Mouse (Mus musculus): ENCODE results near the gene Hibch. TPM values are rescaled to one million over a fixed set of nuclear protein-coding genes. Genes with fewer than 3 reads are reported as not detected.

Gene Hibch
- polyA plus RNA-seq, 1 experiment = 3.6 TPM

GRCm38 (mm10) chr1:52805041-52805440 lies 39.7 kb upstream of the Hibch start:
- Histone ChIP-seq H3K4me1 (ENCODE audit: control insufficient read depth, insufficient read depth, low read length) (no peaks in the 10 kb centered on the region), H3K27me3 (ENCODE audit: control insufficient read depth, insufficient read depth, low read length) (no peaks in the 10 kb centered on the region), H3K27ac (ENCODE audit: control insufficient read depth, insufficient read depth, low read depth, low read length) (no peak overlapping the region), H3K36me3 (ENCODE audit: control insufficient read depth, insufficient read depth, low read length) (no peaks in the 10 kb centered on the region), H3K4me3 (ENCODE audit: control insufficient read depth, low read depth, low read length) (no peak overlapping the region)
- TF ChIP-seq CTCF (IDR thresholded peaks at IDR 0.05; ENCODE audit: control insufficient read depth, insufficient read depth, insufficient replicate concordance, low read depth, low read length) (no peak), POLR2A (IDR thresholded peaks at IDR 0.05; ENCODE audit: control insufficient read depth, low read depth, low read length) (no peak)

- no peak overlapping the region for H3K27ac ChIP-seq (ENCODE audit: control insufficient read depth, insufficient read depth, low read depth, low read length)
- no peaks in the 10 kb centered on the region for H3K27me3 ChIP-seq (ENCODE audit: control insufficient read depth, insufficient read depth, low read length)
- no peak overlapping the region for H3K4me3 ChIP-seq (ENCODE audit: control insufficient read depth, low read depth, low read length)
- H3K4me1 ChIP-seq (ENCODE audit: control insufficient read depth, insufficient read depth, low read length) = no peaks in the 10 kb centered on the region
- TF ChIP-seq CTCF (IDR thresholded peaks at IDR 0.05; ENCODE audit: control insufficient read depth, insufficient read depth, insufficient replicate concordance, low read depth, low read length) (no peak), POLR2A (IDR thresholded peaks at IDR 0.05; ENCODE audit: control insufficient read depth, low read depth, low read length) (no peak)
- no peaks in the 10 kb centered on the region for H3K36me3 ChIP-seq (ENCODE audit: control insufficient read depth, insufficient read depth, low read length)
Measured at GRCm38 (mm10) chr1:52808456-52808855, 36.3 kb upstream of the Hibch start.

GRCm38 (mm10) chr1:52816232-52816891 lies 28.4 kb upstream of the Hibch start:
- Histone ChIP-seq H3K27me3 (ENCODE audit: control insufficient read depth, insufficient read depth, low read length) (peaks cover 3% of the 10 kb centered on the region), H3K27ac (ENCODE audit: control insufficient read depth, insufficient read depth, low read depth, low read length) (no peak overlapping the region), H3K4me1 (ENCODE audit: control insufficient read depth, insufficient read depth, low read length) (peaks cover 2% of the 10 kb centered on the region; the same call in 1 of the 2 replicates), H3K4me3 (ENCODE audit: control insufficient read depth, low read depth, low read length) (peak overlapping the region; percentile 83), H3K36me3 (ENCODE audit: control insufficient read depth, insufficient read depth, low read length) (no peaks in the 10 kb centered on the region)
- TF ChIP-seq POLR2A (IDR thresholded peaks at IDR 0.05; ENCODE audit: control insufficient read depth, low read depth, low read length) (no peak), CTCF (IDR thresholded peaks at IDR 0.05; ENCODE audit: control insufficient read depth, insufficient read depth, insufficient replicate concordance, low read depth, low read length) (no peak)

GRCm38 (mm10) chr1:52816910-52817812 lies 27.6 kb upstream of the Hibch start, which contains the start of gene Inpp1:
Inpp1 (minus strand) TSS chr1:52817688.
- peaks cover 3% of the 10 kb centered on the region for H3K27me3 ChIP-seq (ENCODE audit: control insufficient read depth, insufficient read depth, low read length)
- no peaks in the 10 kb centered on the region for H3K36me3 ChIP-seq (ENCODE audit: control insufficient read depth, insufficient read depth, low read length)
- peak within 1 kb of the TSS; percentile 51 for H3K27ac ChIP-seq (ENCODE audit: control insufficient read depth, insufficient read depth, low read depth, low read length)
- H3K4me3 ChIP-seq (ENCODE audit: control insufficient read depth, low read depth, low read length) = peak within 1 kb of the TSS; percentile 90
- peaks cover 2% of the 10 kb centered on the region; the same call in 1 of the 2 replicates for H3K4me1 ChIP-seq (ENCODE audit: control insufficient read depth, insufficient read depth, low read length)
- TF ChIP-seq POLR2A (IDR thresholded peaks at IDR 0.05; ENCODE audit: control insufficient read depth, low read depth, low read length) (peak; percentile 13; the same call in 1 of the 2 replicates), CTCF (IDR thresholded peaks at IDR 0.05; ENCODE audit: control insufficient read depth, insufficient read depth, insufficient replicate concordance, low read depth, low read length) (no peak)

- Histone ChIP-seq H3K27ac (ENCODE audit: control insufficient read depth, insufficient read depth, low read depth, low read length) (0 out of 2 replicates have a peak overlapping the region, but pooled peaks have one; percentile 5), H3K4me1 (ENCODE audit: control insufficient read depth, insufficient read depth, low read length) (peaks cover 2% of the 10 kb centered on the region; the same call in 1 of the 2 replicates), H3K27me3 (ENCODE audit: control insufficient read depth, insufficient read depth, low read length) (peaks cover 3% of the 10 kb centered on the region), H3K36me3 (ENCODE audit: control insufficient read depth, insufficient read depth, low read length) (no peaks in the 10 kb centered on the region), H3K4me3 (ENCODE audit: control insufficient read depth, low read depth, low read length) (peak overlapping the region; percentile 90)
- TF ChIP-seq POLR2A (IDR thresholded peaks at IDR 0.05; ENCODE audit: control insufficient read depth, low read depth, low read length) = no peak
- TF ChIP-seq CTCF (IDR thresholded peaks at IDR 0.05; ENCODE audit: control insufficient read depth, insufficient read depth, insufficient replicate concordance, low read depth, low read length) = no peak
Measured at GRCm38 (mm10) chr1:52817813-52818147, 26.9 kb upstream of the Hibch start.

- TF ChIP-seq POLR2A (IDR thresholded peaks at IDR 0.05; ENCODE audit: control insufficient read depth, low read depth, low read length) = no peak
- no peak for TF ChIP-seq CTCF (IDR thresholded peaks at IDR 0.05; ENCODE audit: control insufficient read depth, insufficient read depth, insufficient replicate concordance, low read depth, low read length)
- Histone ChIP-seq H3K36me3 (ENCODE audit: control insufficient read depth, insufficient read depth, low read length) (no peaks in the 10 kb centered on the region), H3K27ac (ENCODE audit: control insufficient read depth, insufficient read depth, low read depth, low read length) (no peak overlapping the region), H3K27me3 (ENCODE audit: control insufficient read depth, insufficient read depth, low read length) (no peaks in the 10 kb centered on the region), H3K4me3 (ENCODE audit: control insufficient read depth, low read depth, low read length) (no peak overlapping the region), H3K4me1 (ENCODE audit: control insufficient read depth, insufficient read depth, low read length) (no peaks in the 10 kb centered on the region; the same call in 1 of the 2 replicates)
Measured at GRCm38 (mm10) chr1:52839099-52839498, 5.6 kb upstream of the Hibch start.

- Histone ChIP-seq H3K36me3 (ENCODE audit: control insufficient read depth, insufficient read depth, low read length) (no peaks in the 10 kb centered on the region), H3K4me3 (ENCODE audit: control insufficient read depth, low read depth, low read length) (peak overlapping the region; percentile 84), H3K4me1 (ENCODE audit: control insufficient read depth, insufficient read depth, low read length) (peaks cover 2% of the 10 kb centered on the region), H3K27me3 (ENCODE audit: control insufficient read depth, insufficient read depth, low read length) (no peaks in the 10 kb centered on the region), H3K27ac (ENCODE audit: control insufficient read depth, insufficient read depth, low read depth, low read length) (peak overlapping the region; percentile 17; the same call in 1 of the 2 replicates)
- TF ChIP-seq POLR2A (IDR thresholded peaks at IDR 0.05; ENCODE audit: control insufficient read depth, low read depth, low read length) (no peak), CTCF (IDR thresholded peaks at IDR 0.05; ENCODE audit: control insufficient read depth, insufficient read depth, insufficient replicate concordance, low read depth, low read length) (no peak)
Measured at GRCm38 (mm10) chr1:52844354-52844753, 375 bp upstream of the Hibch start.

Data from testis, adult 2 months (tissue).